Mouse (Mus musculus): Measurements from ENCODE around the gene Rbmx2.

Rbmx2 gene

GRCm38 (mm10) chrX:48694864-48695371 lies at the start of gene Rbmx2:
TSS of gene Rbmx2 (plus strand) at chrX:48695004.
- peak; percentile 89 for DNase-seq

DNA sequence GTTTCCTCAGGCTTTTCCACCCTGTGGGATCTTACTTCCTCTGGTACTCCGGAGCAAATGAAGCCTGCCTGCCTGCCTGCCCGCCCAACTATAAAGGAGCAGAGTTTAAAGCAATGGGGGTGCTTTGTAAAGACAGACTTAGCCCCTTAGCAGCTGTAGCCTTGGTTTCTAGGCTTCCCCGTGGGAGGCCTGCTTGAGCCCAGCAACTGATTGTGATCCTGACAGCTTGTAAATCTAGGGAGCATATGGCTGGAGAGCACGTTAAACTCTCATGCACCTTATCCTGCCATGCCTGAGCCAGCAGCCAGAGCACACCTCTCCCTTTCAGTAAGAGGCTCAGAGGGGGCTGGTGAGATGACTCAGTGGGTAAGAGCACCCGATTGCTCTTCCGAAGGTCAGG lies 28.0 kb upstream of the Rbmx2 start:
- DNase-seq: no peak

DNA sequence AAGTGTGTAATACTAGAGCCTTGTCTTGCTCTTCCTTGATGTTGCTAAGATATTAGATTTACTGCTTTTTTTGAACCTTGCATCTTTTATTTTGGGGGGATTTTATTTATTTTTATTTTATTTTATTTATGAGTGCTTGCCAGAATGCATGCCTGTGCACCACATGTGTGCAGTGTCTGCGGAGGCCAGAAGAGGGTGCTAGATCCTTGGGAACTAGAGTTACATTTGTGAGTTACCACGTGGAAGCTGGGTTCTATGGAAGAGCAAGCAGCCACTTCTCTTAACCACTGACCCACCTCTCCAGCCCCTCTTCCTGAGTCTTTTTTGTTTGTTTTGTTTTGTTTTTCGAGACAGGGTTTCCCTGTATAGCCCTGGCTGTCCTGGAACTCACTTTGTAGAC lies 25.2 kb upstream of the Rbmx2 start:
- no peak for DNase-seq

- no peak for DNase-seq
These were observed 23.1 kb upstream of the Rbmx2 start for GRCm38 (mm10) chrX:48671714-48672113.

- DNase-seq: no peak
These were observed 20.6 kb upstream of the Rbmx2 start, which contains the start of gene Gpr119 for GRCm38 (mm10) chrX:48674171-48674570. TSS of gene Gpr119 (minus strand) at chrX:48674478.

GRCm38 (mm10) chrX:48683451-48683850 lies 11.4 kb upstream of the Rbmx2 start:
- peak; percentile 54 for DNase-seq

- no peak for DNase-seq
These were observed 10.9 kb upstream of the Rbmx2 start for GRCm38 (mm10) chrX:48683857-48684256.

DNA sequence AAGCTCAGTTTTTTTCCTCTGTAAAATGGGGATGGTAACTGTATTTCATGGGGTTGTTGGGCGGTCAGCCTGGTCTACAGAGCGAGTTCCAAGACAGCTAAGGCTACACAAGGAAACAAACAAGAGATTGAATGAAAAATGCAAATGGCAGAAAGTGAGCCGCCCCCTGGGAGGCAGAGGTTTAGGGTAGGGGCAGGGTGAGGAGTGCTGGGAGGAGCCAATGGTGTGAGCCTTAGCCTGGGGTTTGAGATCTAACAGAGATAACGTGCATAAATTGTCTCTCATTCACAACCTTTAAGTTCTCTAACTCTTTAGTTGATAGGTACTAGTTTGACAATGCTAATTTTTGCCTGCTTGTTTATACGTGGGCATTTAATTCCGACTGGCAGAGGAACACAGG lies 344 bp upstream of the Rbmx2 start:
- DNase-seq: no peak

DNA sequence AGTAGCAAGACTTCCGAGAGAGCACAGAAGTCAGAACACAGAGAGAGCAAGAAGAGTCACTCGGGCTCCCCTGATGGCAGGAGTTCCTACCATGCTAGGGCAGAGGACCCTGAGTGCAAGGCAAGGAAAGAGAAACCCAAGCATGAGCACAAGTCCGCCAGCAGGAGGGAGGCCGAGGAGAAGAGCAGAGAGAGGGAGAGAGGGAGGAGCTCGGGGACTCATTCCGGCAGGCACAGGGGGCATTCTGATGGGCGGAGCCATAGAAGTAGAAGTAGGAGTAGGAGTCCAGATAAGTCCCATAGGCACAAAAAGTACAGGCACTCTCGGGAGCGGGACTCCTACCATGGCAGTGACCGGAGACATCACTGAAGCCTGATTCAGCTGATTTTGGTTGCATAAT lies 14.9 kb downstream of the Rbmx2 start:
- no peak for DNase-seq

GRCm38 (mm10) chrX:48712846-48713245 lies 18.0 kb downstream of the Rbmx2 start:
- no peak for DNase-seq

DNA sequence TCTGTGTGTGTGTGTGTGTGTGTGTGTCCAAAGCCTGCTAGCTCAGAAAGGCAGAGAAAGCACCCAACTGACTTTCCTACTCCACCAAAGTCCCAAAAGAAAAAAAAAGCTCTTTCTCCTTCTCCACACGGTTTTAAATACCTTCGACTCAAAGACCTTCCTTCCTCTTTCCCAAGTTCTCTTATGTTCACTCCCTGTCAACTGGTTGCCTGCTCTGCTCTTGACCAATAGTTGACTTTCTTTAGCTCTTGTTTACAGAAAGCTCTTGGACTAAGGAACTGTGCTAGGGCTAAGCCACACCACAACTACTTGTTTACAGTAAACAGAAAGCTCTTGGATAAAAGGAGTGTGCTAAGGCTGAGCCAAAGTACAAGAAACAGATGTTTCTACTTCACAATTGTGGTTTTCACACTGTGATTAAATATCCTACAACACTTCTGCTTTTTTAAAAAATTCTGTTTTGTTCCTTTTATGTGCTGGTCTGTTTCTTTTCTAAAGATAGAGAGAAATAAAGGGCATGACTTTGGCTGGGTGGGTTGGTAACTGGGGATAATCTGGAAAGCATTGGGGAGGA lies 60.0 kb downstream of the Rbmx2 start:
- DNase-seq: no peak
